Mouse (Mus musculus): ENCODE measurements around the gene Apol7a. TPM values are rescaled to one million over a fixed set of nuclear protein-coding genes. Genes with fewer than 3 reads are reported as not detected.
A peak's percentile ranks its signal among the peaks of the same experiment; 100 is the strongest.

The Apol7a gene
- polyA plus RNA-seq, 1 experiment from 2014 or later, result not detected

- no peaks in the 10 kb centered on the region for H3K36me3 ChIP-seq
- peak overlapping the region; percentile 56 for H3K4me2 ChIP-seq (replicated peaks)
- H3K4me1 ChIP-seq, result peaks cover 52% of the 10 kb centered on the region
- H3K27ac ChIP-seq (replicated peaks), result peak overlapping the region; percentile 64
- H3K9ac ChIP-seq (replicated peaks), result peak overlapping the region; percentile 62
- WGBS, result 5% methylated on average over 29 of the region's 29 CpGs
- peak; percentile 76 for ATAC-seq (replicated peaks)
- H3K27me3 ChIP-seq, result no peaks in the 10 kb centered on the region
- H3K4me3 ChIP-seq, result peak overlapping the region; percentile 34
- H3K9me3 ChIP-seq, result no peaks in the 10 kb centered on the region
Measured at GRCm38 (mm10) chr15:77358320-77359040, 40.4 kb downstream of the Apol7a start.

DNA sequence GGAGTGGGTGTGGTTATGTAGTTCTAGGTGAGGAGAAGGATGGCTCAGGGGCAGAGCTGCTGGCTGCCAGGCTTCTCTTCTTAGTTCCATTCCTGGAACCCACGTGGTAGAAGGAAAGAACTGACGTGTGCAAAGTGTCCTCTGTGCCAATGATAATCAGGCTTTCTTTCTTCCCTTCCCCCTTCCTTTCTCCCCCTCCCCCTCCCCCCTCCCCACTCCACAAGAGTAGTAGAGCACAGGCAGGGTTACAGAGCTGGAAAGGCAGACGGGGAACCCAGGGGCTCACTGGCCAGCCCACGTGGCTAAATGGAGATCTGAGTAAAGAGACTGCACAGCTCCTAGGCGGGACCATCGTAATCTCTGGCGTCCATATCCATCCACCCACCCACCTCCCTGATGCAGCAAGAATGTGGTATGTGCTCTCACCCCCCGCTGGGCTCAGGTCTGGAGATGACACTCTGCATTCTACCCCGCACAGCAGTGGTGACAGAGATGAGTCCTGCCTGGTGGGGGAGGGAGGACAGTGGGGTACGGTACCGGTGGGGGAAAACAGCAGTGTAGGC lies 42.6 kb downstream of the Apol7a start:
- 13% methylated on average over 11 of the region's 11 CpGs for WGBS
- Histone ChIP-seq H3K36me3 (no peaks in the 10 kb centered on the region), H3K4me2 (replicated peaks) (peak overlapping the region; percentile 34), H3K27ac (replicated peaks) (peak overlapping the region; percentile 54), H3K4me3 (0 out of 2 replicates have a peak overlapping the region, but pooled peaks have one; percentile 2), H3K9me3 (no peaks in the 10 kb centered on the region), H3K4me1 (peaks cover 45% of the 10 kb centered on the region), H3K9ac (replicated peaks) (0 out of 2 replicates have a peak overlapping the region, but pooled peaks have one; percentile 6), H3K27me3 (no peaks in the 10 kb centered on the region)
- peak; percentile 42 for ATAC-seq (replicated peaks)

- H3K4me3 ChIP-seq, result no peak overlapping the region
- peak overlapping the region; percentile 61 for H3K27ac ChIP-seq (replicated peaks)
- no peak overlapping the region for H3K9ac ChIP-seq (replicated peaks)
- H3K27me3 ChIP-seq, result no peaks in the 10 kb centered on the region
- H3K36me3 ChIP-seq, result no peaks in the 10 kb centered on the region
- no peaks in the 10 kb centered on the region for H3K9me3 ChIP-seq
- H3K4me2 ChIP-seq (replicated peaks), result no peak overlapping the region
- 50% methylated on average over 6 of the region's 6 CpGs for WGBS
- H3K4me1 ChIP-seq, result peaks cover 45% of the 10 kb centered on the region
- no peak for ATAC-seq (replicated peaks)
Measured at GRCm38 (mm10) chr15:77354848-77355551, 43.9 kb downstream of the Apol7a start.

GRCm38 (mm10) chr15:77354496-77354847 lies 44.4 kb downstream of the Apol7a start:
- H3K9ac ChIP-seq (replicated peaks), result no peak overlapping the region
- no peaks in the 10 kb centered on the region for H3K36me3 ChIP-seq
- 51% methylated on average over 4 of the region's 4 CpGs for WGBS
- H3K4me2 ChIP-seq (replicated peaks), result no peak overlapping the region
- ATAC-seq (replicated peaks), result no peak
- H3K9me3 ChIP-seq, result no peaks in the 10 kb centered on the region
- peaks cover 42% of the 10 kb centered on the region for H3K4me1 ChIP-seq
- no peaks in the 10 kb centered on the region for H3K27me3 ChIP-seq
- peak overlapping the region; percentile 61; the same call in 1 of the 2 replicates for H3K27ac ChIP-seq (replicated peaks)
- H3K4me3 ChIP-seq, result no peak overlapping the region

DNA sequence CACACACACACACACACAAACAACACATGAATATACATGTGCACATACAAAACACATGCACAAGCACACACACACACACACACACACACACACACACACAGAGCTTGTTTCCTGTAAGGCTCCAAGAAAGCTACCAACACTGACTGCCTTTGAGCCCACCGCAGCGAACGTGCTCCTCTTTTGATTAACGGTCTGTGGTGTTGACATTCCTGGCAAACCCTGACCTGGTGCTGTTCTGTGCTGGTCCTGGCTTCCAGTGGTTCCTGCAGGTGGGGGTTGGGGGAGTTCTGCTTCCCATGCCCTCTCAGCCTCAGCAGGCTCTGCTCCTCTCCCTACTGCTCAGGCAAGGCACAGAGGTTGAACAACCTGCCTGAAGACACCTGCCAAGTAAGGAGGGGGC lies 45.1 kb downstream of the Apol7a start:
- Histone ChIP-seq H3K4me3 (no peak overlapping the region), H3K27ac (replicated peaks) (no peak overlapping the region), H3K4me1 (peaks cover 35% of the 10 kb centered on the region), H3K36me3 (no peaks in the 10 kb centered on the region), H3K27me3 (no peaks in the 10 kb centered on the region), H3K9me3 (no peaks in the 10 kb centered on the region), H3K9ac (replicated peaks) (no peak overlapping the region), H3K4me2 (replicated peaks) (no peak overlapping the region)
- WGBS, result 39% methylated on average over 4 of the region's 4 CpGs
- no peak for ATAC-seq (replicated peaks)

- no peak overlapping the region for H3K4me3 ChIP-seq
- H3K27ac ChIP-seq (replicated peaks), result no peak overlapping the region
- H3K4me2 ChIP-seq (replicated peaks), result no peak overlapping the region
- 63% methylated on average over 7 of the region's 7 CpGs for WGBS
- H3K9me3 ChIP-seq, result no peaks in the 10 kb centered on the region
- no peaks in the 10 kb centered on the region for H3K36me3 ChIP-seq
- peaks cover 29% of the 10 kb centered on the region for H3K4me1 ChIP-seq
- H3K27me3 ChIP-seq, result no peaks in the 10 kb centered on the region
- no peak overlapping the region for H3K9ac ChIP-seq (replicated peaks)
- ATAC-seq (replicated peaks), result no peak
Measured at GRCm38 (mm10) chr15:77352863-77353262, 46.0 kb downstream of the Apol7a start.

GRCm38 (mm10) chr15:77350117-77350516 lies 48.8 kb downstream of the Apol7a start:
- no peaks in the 10 kb centered on the region for H3K9me3 ChIP-seq
- H3K27me3 ChIP-seq, result no peaks in the 10 kb centered on the region
- no peak overlapping the region for H3K9ac ChIP-seq (replicated peaks)
- peaks cover 11% of the 10 kb centered on the region for H3K4me1 ChIP-seq
- H3K4me2 ChIP-seq (replicated peaks), result no peak overlapping the region
- no peaks in the 10 kb centered on the region for H3K36me3 ChIP-seq
- H3K27ac ChIP-seq (replicated peaks), result no peak overlapping the region
- WGBS, result 93% methylated on average over 7 of the region's 7 CpGs
- ATAC-seq (replicated peaks), result no peak
- no peak overlapping the region for H3K4me3 ChIP-seq

DNA sequence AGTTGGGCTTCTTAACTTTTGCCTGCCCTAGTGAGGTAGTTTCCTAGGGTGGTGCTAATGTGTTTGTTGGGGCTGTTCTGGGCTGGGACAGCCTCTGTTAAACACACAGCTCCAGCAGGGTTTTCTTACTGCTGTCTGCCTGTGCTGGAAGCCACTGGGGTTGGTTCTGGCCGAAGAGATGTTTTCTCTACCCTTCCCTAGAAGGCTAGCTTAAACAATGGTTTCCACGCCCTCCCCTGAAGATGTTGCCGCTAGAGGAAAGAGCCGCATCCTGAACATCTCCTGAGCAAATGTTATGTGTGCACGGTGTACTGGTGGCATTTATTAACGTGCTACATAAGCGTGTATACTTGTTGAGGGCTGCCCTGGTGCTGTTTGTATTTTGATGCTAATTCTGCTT lies 50.8 kb downstream of the Apol7a start:
- no peak for ATAC-seq (replicated peaks)
- H3K9me3 ChIP-seq, result no peaks in the 10 kb centered on the region
- H3K36me3 ChIP-seq, result no peaks in the 10 kb centered on the region
- 77% methylated on average over 7 of the region's 7 CpGs for WGBS
- no peak overlapping the region for H3K27ac ChIP-seq (replicated peaks)
- no peak overlapping the region for H3K4me3 ChIP-seq
- no peaks in the 10 kb centered on the region for H3K27me3 ChIP-seq
- H3K4me1 ChIP-seq, result peaks cover 16% of the 10 kb centered on the region
- H3K4me2 ChIP-seq (replicated peaks), result no peak overlapping the region
- no peak overlapping the region for H3K9ac ChIP-seq (replicated peaks)

GRCm38 (mm10) chr15:77344127-77345125 lies 54.5 kb downstream of the Apol7a start:
- H3K4me2 ChIP-seq (replicated peaks), result no peak overlapping the region
- no peaks in the 10 kb centered on the region for H3K9me3 ChIP-seq
- 52% methylated on average over 17 of the region's 17 CpGs for WGBS
- no peaks in the 10 kb centered on the region for H3K27me3 ChIP-seq
- no peak overlapping the region for H3K9ac ChIP-seq (replicated peaks)
- H3K4me1 ChIP-seq, result peaks cover 20% of the 10 kb centered on the region
- no peaks in the 10 kb centered on the region for H3K36me3 ChIP-seq
- H3K27ac ChIP-seq (replicated peaks), result 0 out of 2 replicates have a peak overlapping the region, but pooled peaks have one; percentile 45
- no peak overlapping the region for H3K4me3 ChIP-seq
- no peak for ATAC-seq (replicated peaks)

DNA sequence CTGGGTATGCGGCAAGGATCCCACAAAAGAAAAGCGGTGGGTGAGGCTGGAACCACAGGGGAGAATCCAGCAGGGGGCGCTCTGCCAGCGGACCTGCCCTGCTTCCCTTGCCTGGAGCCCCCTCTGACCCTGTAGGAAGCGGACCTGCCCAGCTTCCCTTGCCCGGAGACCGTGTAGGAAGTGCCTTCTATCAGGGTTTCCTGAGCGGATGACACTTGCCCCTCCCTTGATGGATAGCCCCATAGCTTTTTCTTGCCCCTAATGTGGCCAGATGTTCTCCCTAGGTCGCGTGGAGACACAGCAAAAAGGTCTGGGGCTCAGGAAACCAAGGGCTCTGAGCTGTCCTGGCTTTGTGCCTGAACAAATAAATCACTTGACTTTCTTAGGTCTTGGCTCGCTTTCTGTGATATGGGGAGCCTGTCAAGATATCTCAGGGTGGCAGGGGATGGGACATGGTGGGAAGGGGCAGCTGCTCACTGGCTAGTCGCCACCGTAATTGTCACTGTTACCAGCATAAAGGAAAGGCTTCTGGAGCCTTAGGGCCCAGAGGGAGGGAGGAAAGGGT lies 55.3 kb downstream of the Apol7a start:
- Histone ChIP-seq H3K4me3 (peak overlapping the region; percentile 24), H3K27ac (replicated peaks) (peak overlapping the region; percentile 45; the same call in 1 of the 2 replicates), H3K4me1 (peaks cover 20% of the 10 kb centered on the region), H3K9me3 (no peaks in the 10 kb centered on the region), H3K4me2 (replicated peaks) (peak overlapping the region; percentile 43), H3K36me3 (no peaks in the 10 kb centered on the region), H3K9ac (replicated peaks) (peak overlapping the region; percentile 42), H3K27me3 (no peaks in the 10 kb centered on the region)
- ATAC-seq (replicated peaks), result peak; percentile 76
- WGBS, result 14% methylated on average over 12 of the region's 13 CpGs

GRCm38 (mm10) chr15:77342962-77343526 lies 55.9 kb downstream of the Apol7a start:
- whole genome bisulfite sequencing, result 25% methylated on average over 18 of the region's 18 CpGs
- Histone ChIP-seq H3K27me3 (no peaks in the 10 kb centered on the region), H3K4me3 (peak overlapping the region; percentile 24), H3K27ac (replicated peaks) (peak overlapping the region; percentile 28; the same call in 1 of the 2 replicates), H3K4me2 (replicated peaks) (peak overlapping the region; percentile 43), H3K9ac (replicated peaks) (peak overlapping the region; percentile 42), H3K9me3 (no peaks in the 10 kb centered on the region), H3K36me3 (no peaks in the 10 kb centered on the region), H3K4me1 (peaks cover 20% of the 10 kb centered on the region)
- ATAC-seq (replicated peaks), result no peak; the same call in 1 of the 2 replicates

Data from forebrain, embryonic 15.5 days (tissue).